Comparison of ENCODE assay signal across 12 mouse cellular contexts in the genomic region with DNA sequence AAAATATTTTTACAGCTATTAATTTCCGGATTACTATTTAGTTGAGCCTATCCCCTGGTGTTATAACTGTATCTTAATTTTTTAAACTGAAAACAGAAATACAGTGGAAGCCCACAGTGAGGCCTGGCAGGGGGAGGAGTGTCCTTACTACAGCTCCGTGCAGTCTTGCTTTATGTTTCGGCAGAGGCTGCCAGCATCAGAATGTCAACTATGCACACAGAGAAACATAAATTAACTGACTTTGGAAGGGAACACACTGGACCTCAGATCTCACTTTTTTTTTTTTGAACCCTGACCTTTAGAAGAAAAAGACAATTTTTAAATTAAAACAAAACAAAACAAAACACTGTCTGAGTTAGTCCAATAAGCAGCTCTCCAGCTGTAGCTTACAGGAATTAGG.
DNase-seq lines count a peak whose midpoint lies in the region; ATAC-seq and TF ChIP-seq lines count a peak whose summit lies in the region.
"Had no signal": no experiment of that assay in that cellular context is flagged by ENCODE, and none has a peak within 500 bp of the region (broad histone marks: within the 10 kb centered on the region; RNA-seq: fewer than 3 reads in every experiment).

No protein-coding gene starts in this region.

- 0 out of 2 replicates have a peak overlapping the region, but pooled peaks have one; percentile 38 for H3K27ac ChIP-seq in forebrain, embryonic 12.5 days
- no peak overlapping the region for H3K27ac ChIP-seq in forebrain, embryonic 10.5 days
- peak overlapping the region; percentile 63 for H3K27ac ChIP-seq in kidney, embryonic 15.5 days
- 0 out of 2 replicates have a peak overlapping the region, but pooled peaks have one; percentile 29 for H3K27ac ChIP-seq in testis, adult 2 months (ENCODE audit: control insufficient read depth, insufficient read depth, low read depth, low read length)
- H3K27ac ChIP-seq: neural tube, embryonic 12.5 days had no signal

- no peak overlapping the region for H3K9ac ChIP-seq in forebrain, embryonic 12.5 days
- H3K9ac ChIP-seq in kidney, embryonic 15.5 days: no peak overlapping the region
- H3K9ac ChIP-seq: hindbrain, embryonic 15.5 days; neural tube, embryonic 12.5 days had no signal

- no peak overlapping the region for H3K4me2 ChIP-seq in forebrain, embryonic 12.5 days
- no peak overlapping the region for H3K4me2 ChIP-seq in kidney, embryonic 15.5 days
- H3K4me2 ChIP-seq: hindbrain, embryonic 15.5 days; neural tube, embryonic 12.5 days had no signal

- H3K4me1 ChIP-seq in forebrain, embryonic 12.5 days: peaks cover 29% of the 10 kb centered on the region
- H3K4me1 ChIP-seq in forebrain, embryonic 10.5 days: peaks cover 30% of the 10 kb centered on the region
- H3K4me1 ChIP-seq in kidney, embryonic 15.5 days: peaks cover 49% of the 10 kb centered on the region
- H3K4me1 ChIP-seq in testis, adult 2 months (ENCODE audit: control insufficient read depth, insufficient read depth, low read length): peaks cover 5% of the 10 kb centered on the region; the same call in 1 of the 2 replicates

- H3K9me3 ChIP-seq in forebrain, embryonic 12.5 days: no peaks in the 10 kb centered on the region
- no peaks in the 10 kb centered on the region for H3K9me3 ChIP-seq in forebrain, embryonic 10.5 days
- H3K9me3 ChIP-seq in kidney, embryonic 15.5 days (replicated peaks): no peaks in the 10 kb centered on the region
- H3K9me3 ChIP-seq: hindbrain, embryonic 15.5 days; neural tube, embryonic 12.5 days had no signal

- H3K4me3 ChIP-seq in forebrain, embryonic 12.5 days (replicated peaks): no peak overlapping the region
- H3K4me3 ChIP-seq in forebrain, embryonic 10.5 days: no peak overlapping the region
- no peak overlapping the region for H3K4me3 ChIP-seq in kidney, embryonic 15.5 days (replicated peaks)
- no peak overlapping the region for H3K4me3 ChIP-seq in testis, adult 2 months (ENCODE audit: control insufficient read depth, low read depth, low read length)
- H3K4me3 ChIP-seq: hindbrain, embryonic 15.5 days; neural tube, embryonic 12.5 days had no signal

- no peak for ATAC-seq in forebrain, embryonic 12.5 days (ENCODE audit: low FRiP score)
- peak; percentile 63 for ATAC-seq in kidney, embryonic 15.5 days (replicated peaks; ENCODE audit: low FRiP score)

- no peak for DNase-seq in forebrain, embryonic 10.5 days (ENCODE audit: extremely low spot score, low spot score)
- no peak for DNase-seq in kidney, postnatal 10 days
- no peak for DNase-seq in testis, postnatal 14 days (ENCODE audit: low spot score)
- no peak for DNase-seq in ovary, postnatal 10 days (ENCODE audit: low spot score)
- DNase-seq in layer of hippocampus, postnatal 14 days (ENCODE audit: low spot score in 2 of 2): no peak
- DNase-seq: cerebellum, adult 2 months; thymus, adult 18-20 months had no signal

- no peaks in the 10 kb centered on the region for H3K27me3 ChIP-seq in forebrain, embryonic 12.5 days
- no peaks in the 10 kb centered on the region for H3K27me3 ChIP-seq in forebrain, embryonic 10.5 days (ENCODE audit: poor library complexity, severe bottlenecking)
- H3K27me3 ChIP-seq in kidney, embryonic 15.5 days: no peaks in the 10 kb centered on the region
- H3K27me3 ChIP-seq in testis, adult 2 months (ENCODE audit: control insufficient read depth, insufficient read depth, low read length): no peaks in the 10 kb centered on the region
- H3K27me3 ChIP-seq: hindbrain, embryonic 15.5 days; neural tube, embryonic 12.5 days had no signal

- H3K36me3 ChIP-seq in forebrain, embryonic 12.5 days (replicated peaks): no peaks in the 10 kb centered on the region
- H3K36me3 ChIP-seq in forebrain, embryonic 10.5 days (replicated peaks): no peaks in the 10 kb centered on the region
- no peaks in the 10 kb centered on the region for H3K36me3 ChIP-seq in kidney, embryonic 15.5 days
- H3K36me3 ChIP-seq in testis, adult 2 months (ENCODE audit: control insufficient read depth, insufficient read depth, low read length): no peaks in the 10 kb centered on the region
- H3K36me3 ChIP-seq: hindbrain, embryonic 15.5 days; neural tube, embryonic 12.5 days had no signal

- 49% methylated on average over 3 of the region's 3 CpGs for WGBS in forebrain, embryonic 12.5 days
- 61% methylated on average over 3 of the region's 3 CpGs for WGBS in forebrain, embryonic 10.5 days
- 34% methylated on average over 3 of the region's 3 CpGs for WGBS in kidney, embryonic 15.5 days

- no peak for TF ChIP-seq CTCF in testis, adult 2 months (IDR thresholded peaks at IDR 0.05; ENCODE audit: control insufficient read depth, insufficient read depth, insufficient replicate concordance, low read depth, low read length)

- TF ChIP-seq POLR2A in testis, adult 2 months (IDR thresholded peaks at IDR 0.05; ENCODE audit: control insufficient read depth, low read depth, low read length): no peak
